Mouse (Mus musculus) kidney, embryonic 15.5 days (tissue): Measurements from ENCODE around the gene Tigar. TPM values are rescaled to one million over a fixed set of nuclear protein-coding genes. Genes with fewer than 3 reads are reported as not detected.

ENCODE experiments used
- ATAC-seq: fragments of 200-750 bp; cut with Nextera tagmentation; replicated peaks from 2 replicates; pipeline ENCODE4 v1.8.0; 2017; ENCODE audit warnings: moderate TSS enrichment; ENCODE audit not compliant: low FRiP score
- H3K27ac ChIP-seq: fragments of 300-500 bp; sonication (generic); 2 replicates; pipeline ENCODE4 v1.5.1; 2015; ENCODE audit warnings: mild to moderate bottlenecking, inconsistent platforms
- H3K27me3 ChIP-seq: fragments of 300-500 bp; sonication (generic); 2 replicates; pipeline ENCODE4 v1.6.1; 2015; ENCODE audit warnings: inconsistent platforms
- H3K36me3 ChIP-seq: fragments of 300-500 bp; sonication (generic); 2 replicates; pipeline ENCODE4 v1.6.1; 2015; ENCODE audit warnings: inconsistent platforms
- H3K4me1 ChIP-seq: fragments of 300-500 bp; sonication (generic); 2 replicates; pipeline ENCODE4 v1.6.1; 2015; ENCODE audit warnings: inconsistent platforms
- H3K4me2 ChIP-seq: fragments of 300-500 bp; sonication (generic); 2 replicates; pipeline ENCODE4 v1.6.1; 2015; ENCODE audit warnings: moderate library complexity, mild to moderate bottlenecking, inconsistent platforms
- H3K4me3 ChIP-seq: fragments of 300-500 bp; sonication (generic); replicated peaks from 2 replicates; pipeline ENCODE4 v1.5.1; 2015; ENCODE audit warnings: mild to moderate bottlenecking, inconsistent platforms
- H3K9ac ChIP-seq: fragments of 300-500 bp; sonication (generic); 2 replicates; pipeline ENCODE4 v1.6.1; 2015; ENCODE audit warnings: mild to moderate bottlenecking, inconsistent platforms
- H3K9me3 ChIP-seq: fragments of 300-500 bp; sonication (generic); replicated peaks from 2 replicates; pipeline ENCODE4 v1.6.1; 2016; ENCODE audit warnings: inconsistent platforms
- WGBS: fragments of 180-500 bp; shearing (Covaris S2); methylation state at CpG from one replicate; pipeline ENCODE4 v1.1.7; 2015; ENCODE audit warnings: mixed read lengths; 5-methylcytosine and 5-hydroxymethylcytosine counted together
- polyA plus RNA-seq: library from polyadenylated mRNA; unstranded; fragments of >200 nt; fragmentation: Nextera tagmentation; extraction: Ambion mirVana; gene quantifications from 2 replicates; pipeline ENCODE4 v1.2.1, GENCODE M21; 2015

The Tigar gene
- polyA plus RNA-seq, 1 experiment from 2014 or later: 3.4 TPM

DNA sequence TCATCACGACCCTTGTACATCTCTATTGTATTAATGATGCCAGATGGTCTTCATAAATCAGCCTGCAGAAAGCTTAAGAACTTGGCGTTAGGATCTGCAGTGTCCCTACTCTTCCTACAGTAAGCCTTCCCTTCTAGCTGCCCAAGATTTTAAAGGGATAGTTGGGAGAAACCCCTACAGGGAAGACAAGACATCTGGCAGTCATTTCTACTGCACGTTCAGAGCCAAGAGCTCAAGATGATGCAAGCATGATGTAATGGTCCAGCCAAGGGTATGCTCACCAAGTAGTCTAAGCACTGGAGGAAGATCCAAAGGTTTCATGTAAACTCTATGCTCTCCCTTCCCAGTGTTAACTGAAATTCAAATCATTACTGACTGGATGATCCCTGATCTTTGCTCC is 23.4 kb upstream of the Tigar start:
- ATAC-seq: no peak
- no peaks in the 10 kb centered on the region for H3K27me3 ChIP-seq
- H3K27ac ChIP-seq: no peak overlapping the region
- H3K9ac ChIP-seq: no peak overlapping the region
- no peak overlapping the region for H3K4me2 ChIP-seq
- H3K4me3 ChIP-seq: no peak overlapping the region
- H3K9me3 ChIP-seq: no peaks in the 10 kb centered on the region
- peaks cover 97% of the 10 kb centered on the region for H3K36me3 ChIP-seq
- 77% methylated on average over 3 of the region's 3 CpGs for WGBS
- no peaks in the 10 kb centered on the region for H3K4me1 ChIP-seq

DNA sequence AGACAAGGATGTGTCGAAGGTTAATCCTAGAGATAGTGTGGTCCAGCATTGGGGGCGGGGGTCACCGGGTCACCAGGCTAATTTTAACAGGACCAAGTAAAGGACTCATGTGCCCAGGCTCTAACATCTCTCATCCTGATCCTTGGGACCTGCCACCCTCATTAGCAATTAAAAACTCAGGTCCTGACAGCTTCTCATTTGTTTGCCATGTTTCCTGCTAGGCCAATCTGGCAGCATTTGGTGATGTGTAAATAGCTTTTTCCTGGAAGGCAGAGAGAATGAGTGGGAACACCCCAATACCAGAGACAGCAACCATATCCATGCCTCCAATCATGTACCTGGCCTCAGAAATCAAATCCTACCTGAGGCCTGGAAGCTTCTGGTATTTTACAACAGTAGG is 22.6 kb upstream of the Tigar start:
- ATAC-seq: no peak
- Histone ChIP-seq H3K4me1 (no peaks in the 10 kb centered on the region), H3K27ac (no peak overlapping the region), H3K27me3 (no peaks in the 10 kb centered on the region), H3K4me3 (no peak overlapping the region), H3K4me2 (no peak overlapping the region), H3K9me3 (no peaks in the 10 kb centered on the region), H3K36me3 (peaks cover 97% of the 10 kb centered on the region), H3K9ac (no peak overlapping the region)
- 80% methylated on average over 3 of the region's 3 CpGs for WGBS

DNA sequence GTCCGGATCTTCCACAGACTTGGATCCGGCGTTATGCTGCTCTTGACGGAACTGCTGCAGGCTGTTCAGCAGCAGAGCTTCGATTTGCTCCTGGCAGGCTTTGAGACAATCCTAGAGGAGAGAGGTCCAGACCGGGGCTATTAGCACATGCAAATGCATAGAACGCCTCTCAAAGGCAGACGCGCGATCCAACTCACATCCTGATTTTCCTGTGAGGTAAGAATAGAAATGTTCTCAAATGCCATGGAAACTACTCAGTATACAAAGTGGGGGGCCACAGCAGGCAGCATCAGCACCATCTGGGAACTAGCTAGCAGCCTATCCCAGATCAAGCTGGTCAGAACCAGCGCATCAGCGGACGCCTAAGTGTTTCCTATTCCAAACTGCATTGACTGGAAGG is 21.0 kb upstream of the Tigar start:
- 88% methylated on average over 13 of the region's 13 CpGs for WGBS
- peaks cover 90% of the 10 kb centered on the region for H3K36me3 ChIP-seq

GRCm38 (mm10) chr6:127129659-127130058 is 20.3 kb upstream of the Tigar start:
- no peaks in the 10 kb centered on the region for H3K27me3 ChIP-seq
- no peaks in the 10 kb centered on the region for H3K4me1 ChIP-seq
- no peak for ATAC-seq
- 92% methylated on average over 14 of the region's 14 CpGs for WGBS
- peaks cover 82% of the 10 kb centered on the region for H3K36me3 ChIP-seq
- H3K9ac ChIP-seq: no peak overlapping the region
- H3K9me3 ChIP-seq: no peaks in the 10 kb centered on the region
- no peak overlapping the region for H3K4me2 ChIP-seq
- H3K27ac ChIP-seq: no peak overlapping the region
- no peak overlapping the region for H3K4me3 ChIP-seq

More for the DNA sequence above, 21.0 kb upstream of the Tigar start:
- Histone ChIP-seq H3K27ac (no peak overlapping the region), H3K9me3 (no peaks in the 10 kb centered on the region), H3K27me3 (no peaks in the 10 kb centered on the region), H3K9ac (no peak overlapping the region), H3K4me2 (no peak overlapping the region), H3K4me3 (no peak overlapping the region), H3K4me1 (no peaks in the 10 kb centered on the region)
- no peak for ATAC-seq

DNA sequence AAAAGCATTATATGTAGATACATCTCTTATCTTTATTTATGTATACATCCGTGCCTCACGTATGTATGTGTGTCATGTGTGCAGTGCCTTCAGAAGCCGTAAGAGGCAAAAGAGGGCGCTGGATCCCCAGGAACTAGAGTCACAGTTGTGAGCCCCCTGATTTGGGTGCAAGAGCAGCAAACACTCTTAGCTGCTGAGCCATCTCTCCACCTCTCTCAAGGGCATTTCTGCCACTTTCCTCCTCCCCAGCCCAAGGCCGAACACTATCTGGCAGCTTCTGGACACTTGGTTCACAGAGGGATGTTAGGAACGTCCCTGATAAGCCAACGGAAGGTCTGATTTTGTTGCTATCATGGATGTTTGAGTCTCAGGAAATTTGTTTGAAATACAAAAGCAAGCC is 14.1 kb upstream of the Tigar start:
- Histone ChIP-seq H3K27ac (no peak overlapping the region), H3K9me3 (no peaks in the 10 kb centered on the region), H3K4me3 (no peak overlapping the region), H3K27me3 (no peaks in the 10 kb centered on the region), H3K4me2 (no peak overlapping the region), H3K36me3 (peaks cover 23% of the 10 kb centered on the region), H3K4me1 (no peaks in the 10 kb centered on the region), H3K9ac (no peak overlapping the region)
- ATAC-seq: no peak
- 84% methylated on average over 7 of the region's 7 CpGs for WGBS

DNA sequence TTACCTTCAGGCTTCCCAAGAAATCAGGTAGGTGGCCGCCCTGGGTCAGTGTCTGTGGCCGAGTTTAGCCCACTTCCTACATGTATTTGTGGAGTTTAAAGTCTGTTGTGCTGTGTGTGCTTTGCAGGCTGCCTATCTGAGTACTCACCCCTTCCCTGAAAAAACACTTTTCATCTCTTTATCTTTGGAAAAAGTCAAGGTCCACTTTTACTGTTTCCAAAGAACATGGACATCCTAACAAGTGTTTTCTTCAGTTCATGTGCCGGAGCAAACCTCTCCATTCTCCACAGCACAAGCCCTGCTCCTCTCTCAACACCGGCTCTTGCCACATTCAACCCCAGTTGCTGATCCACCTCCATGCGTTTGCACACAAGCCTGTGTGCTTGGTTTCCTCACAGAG is 13.6 kb upstream of the Tigar start:
- no peak overlapping the region for H3K27ac ChIP-seq

DNA sequence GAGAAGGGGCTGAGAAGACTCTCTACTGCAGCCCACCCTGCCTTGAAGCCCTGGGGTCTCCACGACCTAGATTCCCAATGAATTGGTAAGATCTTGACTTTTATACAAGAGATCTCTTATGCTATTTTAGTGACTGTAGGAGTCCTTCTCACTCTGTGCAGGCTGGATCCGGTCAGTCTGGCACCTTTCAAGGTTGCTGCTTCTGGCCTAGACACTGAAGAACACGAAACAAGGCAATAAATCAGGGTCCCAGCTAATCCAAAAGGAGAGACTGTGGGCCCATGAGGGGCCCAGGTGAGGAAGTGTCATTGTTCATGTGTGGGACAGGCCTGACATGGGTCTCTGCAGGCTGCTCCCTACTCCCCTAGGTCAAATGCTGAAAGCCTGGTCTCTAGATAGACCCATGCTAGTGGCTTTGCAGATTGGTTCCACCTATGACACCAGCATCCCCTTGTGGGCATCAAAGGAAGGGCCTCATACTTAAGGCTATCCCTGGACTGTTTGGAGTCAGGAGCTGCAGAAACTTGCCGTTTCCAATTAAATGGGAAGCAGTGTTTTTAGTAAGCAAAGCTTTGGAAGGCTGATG is 13.0 kb upstream of the Tigar start:
- Histone ChIP-seq H3K27ac (no peak overlapping the region), H3K36me3 (peaks cover 11% of the 10 kb centered on the region), H3K9me3 (no peaks in the 10 kb centered on the region), H3K4me1 (no peaks in the 10 kb centered on the region), H3K4me2 (no peak overlapping the region), H3K4me3 (no peak overlapping the region), H3K9ac (no peak overlapping the region), H3K27me3 (no peaks in the 10 kb centered on the region)
- 68% methylated on average over 4 of the region's 4 CpGs for WGBS
- ATAC-seq: no peak

More for the DNA sequence above, 13.6 kb upstream of the Tigar start:
- ATAC-seq: no peak
- Histone ChIP-seq H3K4me1 (no peaks in the 10 kb centered on the region), H3K9ac (no peak overlapping the region), H3K4me2 (no peak overlapping the region), H3K27me3 (no peaks in the 10 kb centered on the region), H3K4me3 (no peak overlapping the region), H3K36me3 (peaks cover 18% of the 10 kb centered on the region), H3K9me3 (no peaks in the 10 kb centered on the region)
- WGBS: 87% methylated on average over 5 of the region's 5 CpGs

- no peak overlapping the region for H3K27ac ChIP-seq
- H3K4me2 ChIP-seq: no peak overlapping the region
- H3K36me3 ChIP-seq: no peaks in the 10 kb centered on the region
- ATAC-seq: no peak
- peaks cover under 1% of the 10 kb centered on the region; the same call in 1 of the 2 replicates for H3K4me1 ChIP-seq
- no peak overlapping the region for H3K9ac ChIP-seq
- no peaks in the 10 kb centered on the region for H3K9me3 ChIP-seq
- no peaks in the 10 kb centered on the region for H3K27me3 ChIP-seq
- 65% methylated on average over 23 of the region's 23 CpGs for WGBS
- no peak overlapping the region for H3K4me3 ChIP-seq
Observed at GRCm38 (mm10) chr6:127114753-127115456, 5.5 kb upstream of the Tigar start.

DNA sequence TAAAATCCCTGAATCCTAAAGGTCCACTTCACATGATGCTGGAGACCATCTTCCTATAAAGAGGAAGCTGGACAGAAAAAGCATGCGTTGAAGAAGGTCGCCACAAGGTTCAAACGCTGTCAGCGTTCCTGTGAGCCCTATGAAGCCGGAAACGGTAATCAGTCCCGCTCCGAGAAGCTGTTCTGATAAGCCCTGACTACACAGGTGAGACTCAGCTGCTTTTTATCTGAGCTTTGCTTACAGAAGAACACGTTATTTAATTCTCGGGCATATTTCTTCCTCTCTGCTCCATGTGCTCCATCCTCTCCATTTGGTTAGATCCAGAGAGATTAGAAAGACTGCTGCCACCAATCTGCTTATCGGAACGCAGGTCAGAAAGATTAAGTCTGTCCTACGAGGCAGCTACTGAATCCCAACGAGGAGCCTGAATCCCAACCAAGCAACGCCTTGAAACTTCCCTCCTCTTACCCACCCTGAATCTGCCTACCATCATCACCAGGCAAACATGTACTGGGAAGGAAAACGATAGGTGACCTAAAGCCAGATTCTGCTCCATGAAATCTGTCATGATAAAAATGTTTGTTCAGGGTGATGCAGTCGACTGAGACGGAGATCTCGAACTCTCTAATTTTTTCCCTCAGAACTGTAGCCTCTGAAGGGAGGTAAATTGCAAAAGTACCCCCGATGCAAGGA is 843 bp downstream of the Tigar start:
- Histone ChIP-seq H3K9ac (peak overlapping the region; percentile 46), H3K36me3 (no peaks in the 10 kb centered on the region), H3K4me1 (peaks cover 15% of the 10 kb centered on the region), H3K27me3 (no peaks in the 10 kb centered on the region), H3K27ac (no peak overlapping the region), H3K9me3 (0 out of 2 replicates have a peak, but pooled peaks cover 1% of the 10 kb centered on the region), H3K4me3 (peak overlapping the region; percentile 64), H3K4me2 (peak overlapping the region; percentile 90)
- no peak for ATAC-seq
- WGBS: 44% methylated on average over 20 of the region's 20 CpGs

GRCm38 (mm10) chr6:127107413-127107812 is 1.9 kb downstream of the Tigar start:
- Histone ChIP-seq H3K9me3 (0 out of 2 replicates have a peak, but pooled peaks cover 5% of the 10 kb centered on the region), H3K4me2 (no peak overlapping the region), H3K9ac (no peak overlapping the region), H3K4me3 (no peak overlapping the region), H3K27me3 (no peaks in the 10 kb centered on the region), H3K27ac (no peak overlapping the region), H3K36me3 (peaks cover 4% of the 10 kb centered on the region; the same call in 1 of the 2 replicates), H3K4me1 (peaks cover 15% of the 10 kb centered on the region)
- no peak for ATAC-seq

DNA sequence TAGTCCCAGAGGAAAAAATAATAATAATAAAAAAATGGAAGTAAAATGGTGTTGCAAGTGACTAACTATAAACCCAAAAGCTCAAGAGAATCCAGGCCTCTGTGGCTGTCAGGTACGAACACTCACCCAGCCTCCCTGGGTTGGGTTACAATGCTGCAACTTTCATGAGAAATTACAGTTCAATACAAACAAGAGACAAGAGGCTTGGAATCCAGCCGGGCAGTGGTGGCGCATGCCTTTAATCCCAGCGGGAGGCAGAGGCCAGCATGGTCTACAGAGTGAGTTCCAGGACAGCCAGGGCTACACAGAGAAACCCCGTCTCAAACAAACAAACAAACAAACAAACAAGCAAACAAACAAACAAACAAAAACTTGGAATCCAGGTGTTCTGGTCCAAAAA is 2.6 kb downstream of the Tigar start:
- 0 out of 2 replicates have a peak, but pooled peaks cover 5% of the 10 kb centered on the region for H3K9me3 ChIP-seq
- H3K36me3 ChIP-seq: peaks cover 4% of the 10 kb centered on the region; the same call in 1 of the 2 replicates
- H3K4me2 ChIP-seq: no peak overlapping the region
- peaks cover 15% of the 10 kb centered on the region for H3K4me1 ChIP-seq
- no peak for ATAC-seq
- H3K27ac ChIP-seq: no peak overlapping the region
- no peaks in the 10 kb centered on the region for H3K27me3 ChIP-seq
- H3K4me3 ChIP-seq: no peak overlapping the region
- no peak overlapping the region for H3K9ac ChIP-seq
- WGBS: 61% methylated on average over 5 of the region's 5 CpGs

DNA sequence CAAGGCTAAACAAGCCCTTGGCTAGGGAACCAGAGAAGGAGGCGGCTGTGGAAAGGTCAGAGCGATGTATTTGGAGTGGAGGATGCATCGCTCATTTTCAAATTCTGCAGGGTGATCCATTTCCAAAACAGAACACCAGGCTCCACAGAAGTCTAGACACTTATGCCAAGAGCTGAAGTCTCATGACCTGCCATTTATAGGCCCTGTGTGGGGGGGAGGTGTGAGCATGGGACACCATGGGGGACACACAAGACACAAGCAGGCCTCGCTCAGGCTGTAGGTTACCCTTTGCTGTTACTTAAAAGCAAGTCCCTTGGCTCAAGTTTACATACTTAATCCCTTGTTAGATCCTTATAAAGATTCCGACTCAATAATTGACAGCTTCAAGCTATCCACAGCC is 3.2 kb downstream of the Tigar start:
- ATAC-seq: no peak
- Histone ChIP-seq H3K4me3 (no peak overlapping the region), H3K4me1 (peaks cover 15% of the 10 kb centered on the region), H3K4me2 (no peak overlapping the region), H3K9ac (no peak overlapping the region), H3K27ac (no peak overlapping the region), H3K27me3 (no peaks in the 10 kb centered on the region), H3K36me3 (peaks cover 4% of the 10 kb centered on the region; the same call in 1 of the 2 replicates), H3K9me3 (0 out of 2 replicates have a peak, but pooled peaks cover 5% of the 10 kb centered on the region)
- 86% methylated on average over 5 of the region's 5 CpGs for WGBS
